Mouse (Mus musculus) spleen, adult 2 months (tissue): ENCODE data around the gene Acvr1b. TPM values are rescaled to one million over a fixed set of nuclear protein-coding genes. Genes with fewer than 3 reads are reported as not detected.
A peak's percentile ranks its signal among the peaks of the same experiment; 100 is the strongest.

Experiments used
- DNase-seq, 2 experiments: peaks; one replicate each; pipeline versions ENCODE4 v3.0.0 to v3.0.0-alpha.2; 2012 to 2021; ENCODE audit warnings: low spot score in 2 of 2, low read depth in 1 of 2
- H3K27ac ChIP-seq: fragments of 200-500 bp; 2 replicates; pipeline ENCODE4 v1.5.1; 2012; ENCODE audit warnings: low read length, inconsistent platforms; ENCODE audit not compliant: insufficient read depth
- H3K27me3 ChIP-seq: fragments of 200-500 bp; 2 replicates; pipeline ENCODE4 v1.6.1; 2012; ENCODE audit warnings: mild to moderate bottlenecking, moderate library complexity, low read length, inconsistent platforms; ENCODE audit not compliant: control insufficient read depth, insufficient read depth
- H3K36me3 ChIP-seq: fragments of 200-500 bp; 2 replicates; pipeline ENCODE4 v1.6.1; 2012; ENCODE audit warnings: mild to moderate bottlenecking, low read length, inconsistent platforms; ENCODE audit not compliant: control insufficient read depth, insufficient read depth
- H3K4me1 ChIP-seq: fragments of 200-500 bp; 2 replicates; pipeline ENCODE4 v1.6.1; 2011; ENCODE audit warnings: inconsistent platforms; ENCODE audit not compliant: control insufficient read depth, insufficient read depth, insufficient read length
- H3K4me3 ChIP-seq: fragments of 200-500 bp; 2 replicates; pipeline ENCODE4 v1.5.1; 2011; ENCODE audit warnings: mild to moderate bottlenecking, inconsistent platforms; ENCODE audit not compliant: insufficient read depth, insufficient read length; ENCODE audit errors: extremely low read depth
- CTCF ChIP-seq: fragments of 200-500 bp; IDR thresholded peaks from 2 replicates; pipeline ENCODE4 v1.5.1; 2011; ENCODE audit warnings: mild to moderate bottlenecking, inconsistent platforms; ENCODE audit not compliant: insufficient read depth, insufficient read length, insufficient replicate concordance; ENCODE audit errors: extremely low read depth
- POLR2A ChIP-seq: fragments of 200-500 bp; IDR thresholded peaks from 2 replicates; pipeline ENCODE4 v1.6.1; 2011; ENCODE audit warnings: low read depth, low read length, inconsistent platforms
- WGBS: fragments of 180-500 bp; shearing (Covaris S2); methylation state at CpG from one replicate; pipeline ENCODE4 v1.1.7; 2018; 5-methylcytosine and 5-hydroxymethylcytosine counted together
- polyA plus RNA-seq: library from polyadenylated mRNA; depleted of rRNA; stranded (reverse); fragments of >200 nt; gene quantifications from 2 replicates; pipeline ENCODE4 v1.2.3, GENCODE M21; 2012

Gene Acvr1b
- polyA plus RNA-seq, 1 experiment, result 17.9 TPM

GRCm38 (mm10) chr15:101244012-101244411 lies 70.1 kb downstream of the Acvr1b start:
- WGBS, result 28% methylated on average over 3 of the region's 3 CpGs
- Histone ChIP-seq H3K4me3 (no peak overlapping the region), H3K27me3 (no peaks in the 10 kb centered on the region), H3K4me1 (peaks cover 17% of the 10 kb centered on the region; the same call in 1 of the 2 replicates), H3K36me3 (no peaks in the 10 kb centered on the region), H3K27ac (peak overlapping the region; percentile 74)
- no peak for TF ChIP-seq POLR2A
- no peak for TF ChIP-seq CTCF
- DNase-seq, result no peak

DNA sequence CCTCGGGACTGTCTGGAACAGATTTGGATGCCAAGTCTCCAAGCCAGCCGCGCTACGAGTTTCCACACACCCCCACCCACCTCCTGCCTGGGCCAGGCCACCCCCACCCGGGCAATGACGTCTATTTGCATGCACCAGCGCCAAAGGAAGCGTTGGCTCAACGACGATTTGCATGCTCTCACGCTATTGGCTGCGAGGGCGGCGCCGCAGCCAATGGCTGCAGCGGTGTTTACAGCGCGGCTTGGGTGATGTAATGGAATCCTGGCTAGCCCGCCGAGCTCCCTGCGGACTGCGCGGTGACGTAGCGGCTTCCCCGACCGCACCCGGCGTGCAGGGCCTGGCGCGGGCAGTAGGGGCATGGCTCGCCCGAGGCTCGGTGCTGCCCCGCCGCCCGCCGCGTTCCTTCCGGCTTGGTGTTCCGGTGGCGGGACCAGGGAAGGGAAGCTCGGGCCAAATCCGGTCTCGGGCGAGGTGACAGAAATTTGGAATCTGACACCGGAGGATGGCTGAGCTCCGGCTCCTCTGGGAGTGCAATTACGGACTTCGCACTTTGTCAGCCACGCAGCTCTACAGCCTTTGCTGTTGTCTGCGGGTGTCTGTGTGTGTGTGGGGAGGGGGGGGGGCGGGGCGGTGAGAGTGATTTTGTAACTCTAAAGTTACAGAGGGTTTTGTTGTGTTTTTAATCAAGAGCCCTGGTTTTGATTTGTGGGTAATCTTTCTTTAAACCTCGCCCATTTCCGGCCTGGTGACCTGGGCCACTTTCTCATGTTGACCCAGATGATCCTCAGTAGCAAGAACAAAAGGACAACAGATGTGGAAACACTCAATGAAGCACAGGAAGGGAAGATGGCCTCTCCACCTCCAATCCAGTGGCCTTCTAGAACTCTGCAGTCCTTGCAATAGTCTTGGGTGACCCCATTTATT lies 72.6 kb downstream of the Acvr1b start:
- Histone ChIP-seq H3K4me1 (peaks cover 23% of the 10 kb centered on the region; the same call in 1 of the 2 replicates), H3K27ac (peak overlapping the region; percentile 94), H3K36me3 (no peaks in the 10 kb centered on the region), H3K4me3 (peak overlapping the region; percentile 60), H3K27me3 (no peaks in the 10 kb centered on the region)
- peak; percentile 95 to 98 for DNase-seq
- under 1% methylated on average over 56 of the region's 56 CpGs for WGBS
- peak; percentile 6; the same call in 1 of the 2 replicates for TF ChIP-seq CTCF
- TF ChIP-seq POLR2A, result peak; percentile 65

- H3K4me3 ChIP-seq, result peak overlapping the region; percentile 60; the same call in 1 of the 2 replicates
- H3K27ac ChIP-seq, result peak overlapping the region; percentile 94
- no peak for DNase-seq
- peaks cover 23% of the 10 kb centered on the region; the same call in 1 of the 2 replicates for H3K4me1 ChIP-seq
- no peaks in the 10 kb centered on the region for H3K27me3 ChIP-seq
- TF ChIP-seq CTCF, result no peak
- TF ChIP-seq POLR2A, result no peak
- H3K36me3 ChIP-seq, result no peaks in the 10 kb centered on the region
- 76% methylated on average over 1 of the region's 1 CpGs for WGBS
Measured at GRCm38 (mm10) chr15:101247155-101247498, 73.3 kb downstream of the Acvr1b start.

- 40% methylated on average over 5 of the region's 5 CpGs for WGBS
- Histone ChIP-seq H3K36me3 (no peaks in the 10 kb centered on the region), H3K4me3 (no peak overlapping the region), H3K27ac (peak overlapping the region; percentile 12; the same call in 1 of the 2 replicates), H3K27me3 (no peaks in the 10 kb centered on the region), H3K4me1 (peaks cover 27% of the 10 kb centered on the region; the same call in 1 of the 2 replicates)
- no peak for DNase-seq
- TF ChIP-seq POLR2A (no peak), CTCF (no peak)
Measured at GRCm38 (mm10) chr15:101248029-101248710, 74.3 kb downstream of the Acvr1b start.

GRCm38 (mm10) chr15:101250220-101250800 lies 76.4 kb downstream of the Acvr1b start:
- Histone ChIP-seq H3K36me3 (no peaks in the 10 kb centered on the region), H3K27ac (no peak overlapping the region), H3K4me3 (no peak overlapping the region), H3K4me1 (peaks cover 28% of the 10 kb centered on the region; the same call in 1 of the 2 replicates), H3K27me3 (no peaks in the 10 kb centered on the region)
- no peak for DNase-seq
- TF ChIP-seq POLR2A (no peak), CTCF (no peak)
- WGBS, result 45% methylated on average over 9 of the region's 9 CpGs

- WGBS, result 98% methylated on average over 5 of the region's 5 CpGs
Measured at GRCm38 (mm10) chr15:101251930-101252329, 78.1 kb downstream of the Acvr1b start.

More at GRCm38 (mm10) chr15:101251930-101252329, 78.1 kb downstream of the Acvr1b start:
- TF ChIP-seq POLR2A (no peak), CTCF (no peak)
- Histone ChIP-seq H3K4me1 (peaks cover 35% of the 10 kb centered on the region; the same call in 1 of the 2 replicates), H3K27ac (0 out of 2 replicates have a peak overlapping the region, but pooled peaks have one; percentile 53), H3K4me3 (no peak overlapping the region), H3K27me3 (no peaks in the 10 kb centered on the region), H3K36me3 (no peaks in the 10 kb centered on the region)
- no peak for DNase-seq
